Mouse (Mus musculus): ENCODE results near the gene Gimap4.

DNA sequence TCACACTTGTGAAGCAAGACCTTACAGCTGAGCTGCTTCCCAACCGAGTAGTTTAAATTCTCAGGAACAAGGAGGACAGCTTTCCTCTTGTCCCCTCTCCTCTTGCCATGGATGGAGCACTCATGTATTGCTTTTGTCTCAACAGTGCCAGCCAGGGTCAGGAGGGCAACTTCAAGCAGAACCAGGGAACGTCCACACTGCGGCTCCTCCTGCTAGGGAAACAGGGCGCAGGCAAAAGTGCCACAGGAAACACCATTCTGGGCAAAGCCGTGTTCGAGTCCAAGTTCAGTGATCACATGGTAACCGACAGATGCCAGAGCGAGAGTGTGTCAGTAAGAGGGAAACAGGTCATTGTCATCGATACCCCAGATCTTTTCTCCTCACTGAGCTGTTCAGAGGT lies 34.3 kb upstream of the Gimap4 start:
- TF ChIP-seq POLR2A (IDR thresholded peaks at IDR 0.05; ENCODE audit: low read depth, low read length) (no peak), CTCF (conservative IDR thresholded peaks at IDR 0.05 in 1 of 2, IDR thresholded peaks at IDR 0.05 in 1 of 2; ENCODE audit: low read depth in 2 of 2, low read length in 2 of 2) (no peak), E2F4 (IDR thresholded peaks at IDR 0.05; ENCODE audit: insufficient replicate concordance, low read depth, low read length) (no peak)
